Mouse (Mus musculus): ENCODE measurements around the gene Galnt16. TPM values are rescaled to one million over a fixed set of nuclear protein-coding genes. Genes with fewer than 3 reads are reported as not detected.
A peak's percentile ranks its signal among the peaks of the same experiment; 100 is the strongest.

The Galnt16 gene
- total RNA-seq (2021) = 10 to 100 TPM; 16.3 to 16.8 TPM
- long read RNA-seq, experiment 1, partial matches to known transcripts = 4 of 12 reads
- long read RNA-seq, experiment 1, other reads (novel, unspliced or antisense) = 6 of 12 reads
- long read RNA-seq, experiment 2, transcript Galnt16-201 (15 exons, 3,922 nt) = major isoform, 7 of 10 reads
- long read RNA-seq, experiment 2, partial matches to known transcripts = 0 of 10 reads
- long read RNA-seq, experiment 2, other reads (novel, unspliced or antisense) = 3 of 10 reads

DNA sequence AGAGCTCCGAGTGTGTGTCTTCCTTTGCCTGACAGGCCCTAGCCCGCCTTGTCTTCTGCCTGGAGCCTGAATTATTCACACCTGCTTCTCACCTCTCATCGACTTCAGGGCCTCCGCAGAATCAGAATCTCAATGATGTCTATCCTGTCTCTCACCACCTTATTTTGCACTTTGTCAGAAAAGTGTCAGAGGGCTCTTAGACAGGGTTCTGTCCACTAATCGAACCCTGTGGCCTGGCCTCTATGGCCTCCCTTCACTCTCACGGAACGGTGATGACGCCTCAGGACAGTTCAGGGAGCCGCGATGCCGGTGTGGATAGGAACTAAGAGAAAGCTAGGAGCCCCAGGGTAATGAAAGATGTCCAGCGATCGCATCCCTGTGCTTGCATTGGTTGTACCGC lies at the start of gene Galnt16:
Gene Galnt16 (plus strand): TSS at position 301 of the 400 bp plus-strand sequence.
- no peak for DNase-seq

DNA sequence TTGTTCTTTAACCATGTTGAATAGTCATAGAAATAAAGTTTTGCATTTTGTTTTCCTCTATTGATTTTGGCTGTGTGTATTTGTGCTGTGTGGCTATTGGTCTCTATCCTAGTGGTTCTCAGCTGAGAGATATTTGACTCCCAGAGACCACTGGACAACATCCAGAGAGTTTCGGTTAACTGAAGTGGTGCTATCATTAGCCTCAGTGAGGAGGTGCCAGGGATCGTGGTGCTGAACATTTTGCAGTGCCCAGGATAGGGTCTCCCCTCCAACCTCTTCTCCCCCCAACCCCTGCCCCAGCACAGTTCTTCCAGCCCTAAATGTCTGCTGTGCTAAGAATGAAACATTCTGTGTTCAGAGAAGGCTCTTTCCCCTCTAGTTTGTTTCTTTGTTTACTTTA lies 47.9 kb upstream of the Galnt16 start:
- no peak for DNase-seq

DNA sequence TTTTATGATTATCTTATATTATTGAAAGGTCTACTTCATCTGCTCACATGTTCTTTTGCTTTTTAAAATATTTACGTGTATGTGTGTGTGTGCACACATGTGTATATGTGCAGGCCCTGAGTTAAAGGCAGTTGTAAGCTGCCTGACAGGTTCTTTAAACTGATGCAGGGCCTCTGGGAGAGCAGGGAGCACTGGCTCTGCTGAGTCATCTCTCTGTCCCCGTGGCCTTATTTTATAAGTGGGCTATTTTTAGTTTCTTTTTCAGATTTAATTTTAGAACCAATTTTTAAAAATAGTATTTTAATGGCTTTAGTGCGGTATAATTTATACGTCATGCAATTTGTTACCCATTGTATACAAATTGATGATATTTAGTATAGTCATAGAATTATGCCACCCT lies 46.2 kb upstream of the Galnt16 start:
- DNase-seq = no peak

DNA sequence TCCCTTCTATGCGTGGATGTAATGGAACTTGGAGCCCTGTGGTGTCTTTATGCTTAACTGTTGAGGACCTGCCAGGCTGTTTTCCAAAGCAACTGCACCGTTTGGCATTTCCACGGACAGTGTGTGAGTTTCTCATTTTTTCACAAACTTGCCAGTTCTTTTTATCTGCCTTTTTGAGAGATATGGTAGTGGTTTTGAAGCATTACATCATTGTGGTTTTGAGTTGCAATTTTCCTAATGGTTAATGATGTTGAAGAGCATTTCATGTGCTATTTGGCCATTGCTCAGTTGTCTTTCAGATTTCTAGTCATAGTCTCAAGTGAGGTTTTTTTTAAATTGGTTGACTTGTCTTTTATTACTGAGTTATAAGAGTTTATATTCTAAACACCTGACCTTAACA lies 44.3 kb upstream of the Galnt16 start:
- DNase-seq = no peak

DNA sequence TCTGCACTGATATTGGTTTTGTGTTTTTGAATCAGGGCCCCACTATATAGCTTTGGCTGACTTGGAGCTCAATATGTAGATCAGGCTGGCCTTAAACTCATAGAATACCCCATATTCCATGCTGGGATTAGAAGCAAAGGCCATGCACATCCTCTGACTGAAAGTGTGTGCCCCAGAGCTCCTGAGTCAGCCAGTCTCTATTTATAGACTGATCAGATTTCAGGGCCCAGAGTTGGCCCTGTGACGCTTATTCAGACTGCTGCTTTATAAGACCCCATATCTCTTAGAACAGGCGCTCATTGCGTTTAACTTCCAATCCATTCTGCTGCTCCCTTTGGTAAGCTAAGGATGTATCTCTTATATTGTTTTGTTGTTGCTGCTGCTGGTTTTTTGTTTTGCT lies 38.1 kb upstream of the Galnt16 start:
- DNase-seq = no peak

DNA sequence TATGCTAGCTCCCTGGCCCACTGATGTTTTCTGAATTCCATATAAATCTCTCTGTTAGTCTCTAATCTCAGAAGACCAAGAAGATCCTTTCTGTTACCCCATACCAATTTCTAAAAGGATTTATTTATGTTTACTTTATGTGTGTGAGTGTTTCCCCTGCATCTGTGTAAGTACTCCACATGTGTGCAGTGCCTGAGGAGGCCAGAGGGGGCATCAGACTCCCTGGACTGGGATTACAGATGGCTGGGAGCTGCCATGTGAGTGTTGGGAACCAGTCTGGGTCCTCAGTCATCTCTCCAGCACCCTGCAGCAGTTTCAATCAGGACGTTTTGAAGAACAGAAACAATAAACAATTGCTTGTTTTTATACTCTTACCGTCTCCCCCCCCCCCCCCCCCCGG lies 34.7 kb upstream of the Galnt16 start:
- no peak for DNase-seq

DNA sequence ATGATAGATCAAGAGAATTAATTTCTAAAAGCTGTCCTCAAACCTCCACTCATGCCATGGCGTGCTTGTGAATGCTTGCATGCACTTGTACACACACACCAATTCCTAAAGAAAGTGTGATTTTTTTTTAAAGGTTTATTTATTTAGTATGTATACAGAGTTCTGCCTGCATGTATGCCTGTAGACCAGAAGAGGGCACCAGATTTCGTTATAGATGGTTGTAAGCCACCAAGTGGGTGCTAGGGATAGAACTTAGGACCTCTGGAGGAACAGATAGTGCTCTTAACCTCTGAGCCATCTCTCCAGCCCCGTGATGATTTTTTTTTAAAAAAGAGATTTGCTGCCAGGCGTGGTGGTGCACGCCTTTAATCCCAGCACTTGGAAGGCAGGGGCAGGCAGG lies 24.8 kb upstream of the Galnt16 start:
- DNase-seq = no peak

DNA sequence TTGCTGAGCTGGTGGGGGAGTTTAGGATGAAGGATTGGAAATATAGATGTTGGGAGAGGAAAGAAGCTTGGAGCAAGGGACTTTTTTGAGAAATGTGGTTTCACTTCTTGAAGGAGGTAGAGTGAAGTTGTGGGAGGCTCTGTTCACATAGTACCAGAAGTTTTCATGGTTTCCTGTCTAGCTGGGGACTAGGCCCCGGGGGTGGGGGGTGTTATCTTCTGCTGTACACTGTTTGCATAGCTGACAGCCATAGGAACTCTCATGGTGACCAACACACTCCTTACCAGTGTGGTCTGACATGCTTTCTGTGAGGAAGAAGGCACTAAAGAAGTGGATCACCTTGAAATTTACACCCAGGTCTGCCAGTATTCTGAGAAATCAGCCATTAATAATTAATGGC lies 22.4 kb upstream of the Galnt16 start:
- no peak for DNase-seq

DNA sequence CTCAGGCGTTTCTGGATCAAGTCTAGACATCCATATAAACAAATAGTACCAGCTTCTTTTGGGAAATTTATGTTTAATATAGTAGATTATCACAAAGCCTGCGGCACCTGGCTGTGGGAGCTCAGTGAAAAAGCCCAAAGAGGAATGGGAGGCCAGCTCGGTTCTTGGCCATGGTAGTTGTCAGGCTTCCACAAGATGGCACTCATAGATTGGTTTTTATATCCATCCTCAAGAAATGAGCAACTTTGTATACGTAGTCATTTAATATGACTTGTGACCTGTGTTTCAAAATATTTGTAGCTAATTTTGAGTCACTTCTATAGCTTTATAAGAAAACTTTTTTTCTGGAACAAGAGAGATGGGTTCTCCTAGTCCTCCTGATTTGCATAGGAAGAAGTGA lies 19.7 kb upstream of the Galnt16 start:
- no peak for DNase-seq

DNA sequence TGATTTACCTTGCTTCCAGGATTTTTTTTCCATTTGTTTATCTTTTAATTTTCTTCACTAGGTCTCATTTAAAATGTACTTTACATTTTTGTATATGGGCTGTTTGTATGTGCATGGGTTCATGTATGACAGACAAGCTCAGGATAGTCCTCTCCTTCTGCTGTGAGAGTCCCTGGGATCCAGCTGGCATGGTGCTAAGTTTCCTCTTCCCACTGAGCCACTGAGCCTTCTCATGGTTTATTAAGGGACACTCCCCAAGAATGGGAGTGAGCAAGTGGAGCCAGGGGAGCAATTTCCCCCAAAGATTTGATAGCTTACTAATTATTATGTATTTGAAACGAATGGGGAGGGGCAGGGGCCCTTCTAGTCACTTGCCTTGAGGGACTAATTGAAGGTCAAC lies 17.6 kb upstream of the Galnt16 start:
- DNase-seq = no peak

DNA sequence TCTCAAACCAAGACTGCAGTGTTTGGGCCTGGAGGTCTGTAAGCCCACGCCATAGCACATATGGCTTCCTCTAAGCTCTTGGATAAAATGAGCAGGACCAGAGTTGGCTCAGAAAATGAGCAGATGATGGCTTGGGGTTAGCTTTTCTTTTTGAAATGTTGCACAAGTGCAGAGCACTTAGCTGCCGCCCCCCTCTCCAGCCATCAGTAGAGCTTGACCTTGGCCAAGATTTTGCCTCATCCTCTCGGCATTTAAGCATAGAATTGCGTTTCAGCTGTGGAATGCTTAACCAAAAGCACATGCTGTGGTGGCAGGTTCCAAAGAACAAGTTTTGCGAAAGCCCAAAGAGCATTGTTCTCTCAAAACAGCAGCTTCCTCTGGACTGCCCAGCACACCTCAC lies 13.4 kb upstream of the Galnt16 start:
- DNase-seq = peak; percentile 26

DNA sequence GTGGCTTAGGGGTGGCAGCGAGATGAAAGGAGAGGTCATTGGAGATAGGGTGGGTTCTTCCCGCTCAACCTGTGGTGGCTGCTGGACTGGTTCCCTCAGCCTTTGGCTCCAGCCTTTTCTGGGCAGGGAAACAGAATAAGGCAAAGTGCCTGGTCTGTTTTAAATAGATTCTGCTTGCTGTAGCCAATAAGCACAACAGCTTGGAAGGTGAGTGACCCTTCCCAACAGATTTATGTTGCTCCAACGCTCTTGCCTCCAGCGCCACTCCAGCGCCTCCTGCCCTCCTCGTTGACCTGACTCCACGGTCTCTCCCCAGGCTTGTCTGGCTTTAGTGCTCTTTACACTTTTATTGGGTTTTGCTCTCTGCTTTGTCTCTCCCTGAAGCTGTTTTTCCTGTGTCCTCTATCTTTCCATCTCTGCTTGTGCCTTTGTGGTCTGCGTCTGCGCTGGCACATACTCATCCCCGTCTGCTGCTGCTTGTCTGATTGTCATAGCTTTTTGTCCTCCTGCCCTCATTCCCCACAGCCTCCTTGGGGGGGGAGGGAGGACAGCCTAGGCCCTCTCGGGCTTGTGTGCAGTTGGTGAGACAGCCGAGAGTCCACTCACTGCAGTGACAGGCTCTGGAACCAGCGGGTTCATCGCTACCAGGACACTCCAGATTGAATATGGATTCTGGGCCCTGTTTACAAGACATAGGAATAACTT lies 10.9 kb upstream of the Galnt16 start:
- DNase-seq = no peak

DNA sequence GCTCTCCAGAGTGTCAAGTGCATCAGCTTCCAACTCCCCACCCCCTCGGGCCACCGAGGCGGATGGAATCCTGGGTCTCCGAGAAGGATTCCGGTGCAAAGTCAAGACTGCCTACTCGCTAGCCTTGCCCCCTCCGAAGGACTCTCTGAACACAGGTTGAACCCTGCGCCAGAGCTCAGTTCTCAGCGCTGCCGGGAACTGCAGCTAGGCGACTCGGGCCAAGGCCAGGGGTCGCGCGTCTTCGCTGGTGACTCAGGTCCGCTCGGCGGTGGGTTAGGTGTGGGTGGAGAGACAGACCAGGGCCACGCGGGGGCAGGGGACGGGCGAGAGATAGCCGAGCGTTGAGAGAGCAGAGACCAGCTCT lies 298 bp downstream of the Galnt16 start:
- DNase-seq = no peak

DNA sequence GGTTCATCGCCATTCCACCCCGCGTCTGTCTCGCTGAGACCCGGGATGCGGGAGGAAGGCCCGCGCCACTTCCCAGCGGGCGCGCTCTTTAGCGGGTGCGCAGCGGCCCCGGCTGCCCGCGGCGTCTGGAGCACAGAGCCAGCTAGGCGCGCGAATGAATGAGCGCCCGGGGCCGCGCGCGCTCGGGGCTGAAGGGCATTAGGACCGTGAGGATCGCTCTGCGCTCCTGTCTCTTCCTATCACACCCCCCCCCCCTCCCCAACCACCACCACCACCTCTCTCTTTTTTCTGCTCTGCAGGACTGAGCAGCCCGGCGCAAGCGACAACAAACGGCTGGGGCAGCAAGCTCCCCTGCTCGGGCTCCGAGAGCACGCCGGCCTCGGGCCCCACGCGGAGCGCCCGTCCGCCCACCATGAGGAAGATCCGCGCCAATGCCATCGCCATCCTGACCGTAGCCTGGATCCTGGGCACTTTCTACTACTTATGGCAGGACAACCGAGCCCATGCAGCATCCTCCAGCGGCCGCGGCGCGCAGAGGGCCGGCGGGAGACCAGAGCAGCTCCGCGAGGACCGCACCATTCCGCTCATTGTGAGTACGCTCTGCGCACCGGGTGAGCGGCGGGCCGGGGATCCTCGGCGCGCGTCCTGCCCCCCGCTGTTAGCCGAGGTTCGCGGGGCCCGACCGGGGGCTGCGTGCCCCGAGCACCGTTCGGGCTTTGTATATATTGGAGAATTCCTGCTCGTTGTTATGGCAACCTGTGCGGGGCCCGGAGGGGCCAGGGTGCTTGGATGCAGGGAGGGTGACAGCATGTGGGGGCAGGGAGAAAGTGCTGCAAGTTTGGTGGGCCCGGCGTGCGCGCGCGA lies 912 bp downstream of the Galnt16 start:
- peak; percentile 46 for DNase-seq

DNA sequence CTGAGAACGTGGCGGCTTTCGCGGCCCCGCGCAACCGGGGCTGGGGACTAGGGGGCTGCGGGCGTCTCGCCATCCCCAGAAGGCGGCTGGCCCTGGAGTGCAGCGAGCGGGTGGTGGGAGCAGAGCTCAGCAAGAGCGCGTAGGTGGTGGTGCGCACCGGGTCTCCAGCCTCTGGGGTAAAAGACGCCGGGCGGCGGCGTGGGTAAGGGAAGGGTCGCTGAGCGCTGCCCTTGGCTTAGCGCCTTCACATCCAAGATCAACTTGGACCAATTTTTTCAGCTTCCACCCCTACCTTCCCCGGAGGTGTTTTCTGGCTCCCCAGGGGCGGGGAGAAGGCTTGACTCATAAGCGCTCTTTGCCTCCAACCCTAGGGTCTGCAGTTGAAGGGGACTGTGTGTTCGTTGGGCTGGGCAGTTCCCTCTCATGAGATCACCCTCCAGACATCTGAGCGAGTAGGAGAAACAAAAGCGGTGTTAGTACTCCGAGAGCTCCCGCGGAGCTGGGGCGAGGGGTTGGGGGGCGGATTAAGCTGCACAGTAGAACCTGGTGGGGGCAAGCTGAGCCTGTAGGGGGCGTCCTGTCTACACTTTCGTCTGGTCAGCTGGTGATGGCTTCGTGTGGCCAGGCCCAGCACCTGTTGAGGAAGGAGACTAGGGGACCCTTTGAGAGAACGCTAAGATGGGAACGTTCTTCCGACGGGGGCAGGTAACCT lies 1.7 kb downstream of the Galnt16 start:
- peak; percentile 52 for DNase-seq

DNA sequence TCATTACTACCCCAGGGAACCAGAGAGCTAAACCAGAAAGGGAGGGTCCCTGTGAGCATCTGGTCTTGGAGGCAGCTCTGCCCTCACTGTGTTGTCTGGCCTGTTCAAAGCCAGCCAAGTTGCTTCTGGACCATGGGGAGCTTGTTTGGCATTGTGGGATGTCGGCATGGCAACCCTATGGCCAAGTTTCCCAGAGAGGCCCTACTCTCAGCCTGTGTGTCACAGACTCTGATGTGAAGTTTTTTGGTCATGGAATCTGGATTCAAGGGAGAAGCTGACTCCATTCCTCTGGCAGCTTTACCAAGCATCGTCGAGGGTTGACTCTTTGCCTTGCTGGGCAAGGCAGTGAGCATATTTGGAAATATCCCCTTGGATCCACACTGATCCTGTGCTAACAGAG lies 3.9 kb downstream of the Galnt16 start:
- DNase-seq = no peak

DNA sequence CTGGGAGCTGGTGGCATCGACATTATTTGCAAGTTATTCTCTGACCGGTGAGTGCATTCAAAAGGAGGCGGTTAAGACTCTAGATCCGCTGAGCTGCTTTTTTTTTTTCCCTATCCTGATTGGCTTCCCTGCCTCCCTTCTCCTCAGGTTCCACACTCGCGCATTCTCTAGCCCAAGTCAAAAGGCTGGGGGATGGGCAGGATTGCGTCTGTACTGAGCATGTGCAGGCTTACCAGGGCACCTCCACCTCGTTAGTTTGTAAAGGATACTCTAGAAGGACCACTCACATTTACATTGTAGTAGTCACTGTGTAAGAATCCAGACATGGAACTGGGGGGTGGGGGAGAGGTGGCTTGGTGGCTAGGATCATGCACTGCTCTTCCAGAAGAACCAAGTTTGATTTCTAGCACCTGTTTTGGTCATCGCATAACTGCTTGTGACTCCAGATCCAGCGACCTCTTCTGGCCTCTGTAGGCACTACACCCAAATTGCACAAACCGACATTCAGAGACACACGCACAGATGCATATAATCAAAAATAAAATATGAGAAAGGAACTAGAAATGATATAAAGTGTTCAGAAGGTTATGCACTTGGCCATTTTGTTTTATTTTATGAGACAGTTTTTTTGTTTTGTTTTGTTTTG lies 6.3 kb downstream of the Galnt16 start:
- no peak for DNase-seq

DNA sequence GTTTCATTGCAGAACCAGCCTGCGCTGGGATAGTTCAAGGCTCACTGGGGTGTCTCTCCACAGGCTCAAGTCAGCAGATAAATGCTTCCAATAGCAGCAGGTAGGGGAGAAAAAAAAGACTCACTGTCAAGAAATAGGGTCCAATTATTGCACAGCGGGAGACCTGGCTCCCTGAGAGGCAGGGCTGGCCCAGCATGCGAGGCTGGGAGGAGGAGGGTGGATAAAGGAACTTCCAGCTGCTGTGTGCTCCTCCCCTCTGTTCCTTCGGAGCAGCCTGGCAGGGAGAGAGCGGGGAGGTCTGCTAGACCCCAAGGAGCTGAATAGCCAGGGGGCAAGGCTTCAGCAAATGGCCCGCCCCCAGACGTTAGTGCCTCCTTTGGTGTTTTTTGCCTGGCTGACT lies 7.4 kb downstream of the Galnt16 start:
- no peak for DNase-seq

DNA sequence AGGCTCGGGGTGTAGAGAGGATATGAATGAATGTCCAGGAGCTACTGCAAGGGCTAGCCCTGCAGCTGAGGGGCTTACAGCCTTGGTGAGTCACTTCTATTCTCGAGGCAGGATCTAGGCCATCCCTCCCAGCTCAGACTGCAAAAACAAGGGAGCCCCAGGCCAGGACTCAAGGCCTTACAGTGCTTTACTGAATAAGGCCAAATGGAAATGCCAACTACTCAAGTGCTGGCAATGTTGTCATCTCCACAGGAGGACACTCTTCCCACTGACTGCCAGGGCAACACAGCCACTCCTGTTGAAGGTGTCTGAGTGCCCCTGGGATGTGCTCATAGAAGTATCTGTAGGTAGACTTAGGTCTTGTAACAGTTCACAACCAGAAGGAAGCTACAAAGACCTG lies 8.4 kb downstream of the Galnt16 start:
- peak; percentile 34 for DNase-seq

DNA sequence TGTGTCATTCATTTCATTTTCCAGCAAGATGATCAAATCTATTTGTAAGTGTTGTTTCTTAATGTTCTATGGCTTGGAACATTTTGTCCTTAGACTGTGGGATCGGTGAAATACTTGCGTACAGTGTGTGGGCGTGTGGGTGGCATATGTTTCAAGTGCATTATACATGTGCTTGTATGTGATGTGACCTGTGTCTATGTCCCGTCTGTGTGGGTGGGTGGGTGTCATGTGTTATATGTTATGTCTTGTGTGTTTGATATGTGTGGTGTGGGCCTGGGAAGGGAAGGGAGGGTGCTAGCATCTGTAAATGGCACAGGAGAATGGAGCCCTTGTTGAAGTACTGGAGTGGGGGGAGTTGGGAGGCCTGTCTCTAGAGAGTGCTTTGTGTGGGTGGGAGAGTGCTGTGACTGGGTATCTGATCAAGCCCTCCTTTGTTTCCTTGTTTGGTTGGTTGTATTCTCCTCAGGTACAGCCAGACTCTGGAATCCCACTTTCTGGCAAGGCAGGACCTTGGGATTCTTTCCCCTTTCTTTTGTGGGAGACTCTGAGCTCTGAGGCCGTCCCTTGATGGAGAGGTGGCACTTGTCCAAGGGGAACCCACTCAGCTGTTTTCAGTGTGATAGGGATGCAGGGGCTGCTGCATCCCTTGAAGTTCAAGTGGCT lies 9.8 kb downstream of the Galnt16 start:
- DNase-seq = no peak

DNA sequence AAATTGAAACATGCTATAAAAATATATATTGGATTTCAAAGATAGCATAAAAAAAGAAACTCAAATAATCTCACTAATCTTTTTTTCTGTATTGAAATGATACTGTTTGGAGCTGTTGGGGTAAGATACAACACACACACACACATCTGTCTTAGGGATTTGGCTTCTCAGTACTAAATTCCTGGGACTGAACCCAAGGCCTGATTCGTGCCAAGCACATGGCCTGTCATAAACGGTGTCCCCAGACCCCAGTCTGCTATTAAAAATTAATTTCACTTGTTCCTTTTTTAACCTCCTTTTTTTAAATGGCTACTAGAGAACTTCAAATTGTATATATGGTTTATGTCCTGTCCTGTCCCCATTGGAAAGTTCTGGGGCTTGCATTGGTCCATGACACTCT lies 12.0 kb downstream of the Galnt16 start:
- DNase-seq = no peak

DNA sequence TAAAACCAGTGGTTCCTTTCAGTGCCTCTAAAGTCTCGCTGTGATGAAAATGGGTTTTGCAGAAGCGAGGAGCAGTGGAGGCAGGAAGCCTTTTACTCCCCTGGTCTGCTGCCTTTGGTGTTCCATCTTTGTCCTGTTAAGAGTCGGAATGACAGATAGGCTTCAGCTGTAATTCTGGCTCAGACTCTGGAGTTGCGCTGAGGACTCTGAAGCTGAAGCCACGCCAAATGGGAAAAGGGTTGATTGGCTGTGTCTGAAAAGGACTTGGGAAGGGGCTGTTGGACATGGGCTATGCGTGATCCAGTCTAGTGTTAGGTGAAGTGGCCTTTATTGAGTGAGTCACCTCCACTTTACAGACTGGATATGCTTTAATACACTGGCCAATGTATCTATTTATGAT lies 12.6 kb downstream of the Galnt16 start:
- DNase-seq = no peak

All from adrenal gland, postnatal 10 days (tissue).